Mouse (Mus musculus): ENCODE data around the gene Pfkm. TPM values are rescaled to one million over a fixed set of nuclear protein-coding genes. Genes with fewer than 3 reads are reported as not detected.

The Pfkm gene
- 47.5 and 77.4 TPM in 2 replicates for polyA plus RNA-seq (2015; fragmentation: Nextera tagmentation; extraction: Ambion mirVana)

- H3K9ac ChIP-seq, result peak within 1 kb of the TSS; percentile 82
- H3K27ac ChIP-seq, result peak within 1 kb of the TSS; percentile 95
- WGBS, result under 1% methylated on average over 30 of the region's 30 CpGs
- H3K36me3 ChIP-seq, result peaks cover 5% of the 10 kb centered on the region; the same call in 1 of the 2 replicates
- no peaks in the 10 kb centered on the region for H3K27me3 ChIP-seq
- H3K4me3 ChIP-seq, result peak within 1 kb of the TSS; percentile 85
- H3K4me2 ChIP-seq, result peak within 1 kb of the TSS; percentile 63
- H3K4me1 ChIP-seq, result peaks cover 13% of the 10 kb centered on the region
- no peaks in the 10 kb centered on the region for H3K9me3 ChIP-seq
- peak; percentile 21; the same call in 1 of the 2 replicates for ATAC-seq (ENCODE audit: insufficient number of reproducible peaks, low FRiP score, low TSS enrichment, low read depth)
These were observed at the start of gene Pfkm for GRCm38 (mm10) chr15:98092372-98093120. Gene Pfkm (plus strand): TSS chr15:98092589.

DNA sequence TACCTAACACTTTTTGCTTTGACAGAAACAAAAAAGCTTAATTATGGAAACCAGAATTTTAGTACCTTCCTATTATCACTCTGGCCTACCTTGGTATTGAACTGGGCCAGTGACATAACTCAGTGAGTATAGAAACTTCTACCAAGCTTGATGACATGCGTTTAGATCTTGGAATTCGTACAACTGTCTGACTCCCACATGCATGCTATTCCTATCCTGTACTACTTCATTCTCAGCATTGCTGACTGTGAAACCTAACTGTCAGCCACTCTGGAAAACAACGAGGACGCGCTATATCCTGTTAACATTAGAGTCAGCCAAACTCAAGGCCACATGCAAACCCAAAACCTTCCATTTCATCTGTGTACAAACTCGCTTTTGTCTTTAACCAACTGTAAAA lies 48.4 kb upstream of the Pfkm start:
- H3K4me3 ChIP-seq, result no peak overlapping the region
- no peak overlapping the region for H3K4me2 ChIP-seq
- no peaks in the 10 kb centered on the region for H3K4me1 ChIP-seq
- no peak overlapping the region for H3K27ac ChIP-seq
- 94% methylated on average over 6 of the region's 6 CpGs for WGBS
- H3K27me3 ChIP-seq, result no peaks in the 10 kb centered on the region
- no peak for ATAC-seq (ENCODE audit: insufficient number of reproducible peaks, low FRiP score, low TSS enrichment, low read depth)
- no peaks in the 10 kb centered on the region for H3K9me3 ChIP-seq
- peaks cover 94% of the 10 kb centered on the region for H3K36me3 ChIP-seq
- no peak overlapping the region for H3K9ac ChIP-seq

- Histone ChIP-seq H3K4me2 (no peak overlapping the region), H3K27ac (no peak overlapping the region), H3K4me1 (no peaks in the 10 kb centered on the region), H3K9me3 (no peaks in the 10 kb centered on the region), H3K27me3 (no peaks in the 10 kb centered on the region), H3K36me3 (peaks cover 94% of the 10 kb centered on the region), H3K9ac (no peak overlapping the region), H3K4me3 (no peak overlapping the region)
- WGBS, result 92% methylated on average over 5 of the region's 5 CpGs
- ATAC-seq (ENCODE audit: insufficient number of reproducible peaks, low FRiP score, low TSS enrichment, low read depth), result no peak
These were observed 48.0 kb upstream of the Pfkm start for GRCm38 (mm10) chr15:98044387-98044786.

DNA sequence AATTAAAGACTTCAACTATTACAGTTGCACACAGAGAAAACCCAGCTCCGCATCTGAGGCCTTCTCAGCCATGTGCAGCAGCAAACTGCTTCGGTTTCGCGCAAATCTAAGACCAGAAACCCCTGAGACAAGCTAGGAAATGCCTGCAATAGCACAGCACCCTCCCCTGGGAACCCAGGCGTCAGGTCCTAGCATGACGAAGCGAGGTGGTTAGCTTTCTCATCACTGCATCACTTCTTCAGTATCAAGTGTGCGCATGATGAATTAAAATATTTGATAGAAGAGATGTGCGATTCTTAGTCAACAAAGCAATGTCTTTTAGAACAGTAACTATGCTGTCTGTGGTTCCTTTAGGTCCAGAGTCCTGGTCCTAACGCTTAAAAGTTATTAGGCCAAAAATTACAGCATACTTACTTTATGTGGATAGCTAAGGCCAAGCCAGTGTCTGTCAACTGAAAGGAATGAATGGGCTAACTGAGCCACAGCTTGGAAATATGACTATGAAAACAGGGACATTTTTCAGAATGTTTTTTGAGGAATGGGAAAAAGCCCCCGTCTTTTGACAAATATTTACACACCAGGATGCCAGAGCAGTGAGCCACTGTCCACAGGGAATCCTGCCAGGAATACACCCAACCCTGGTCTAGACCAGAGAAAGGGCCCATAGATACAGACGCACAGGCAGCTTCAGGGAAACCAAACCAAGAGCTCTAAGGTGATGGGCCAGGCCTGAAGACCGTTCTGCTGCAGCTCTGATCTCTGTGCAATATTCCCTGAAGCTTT lies 43.3 kb upstream of the Pfkm start:
- Histone ChIP-seq H3K36me3 (peaks cover 85% of the 10 kb centered on the region), H3K9me3 (no peaks in the 10 kb centered on the region), H3K9ac (no peak overlapping the region), H3K4me3 (no peak overlapping the region), H3K27me3 (no peaks in the 10 kb centered on the region), H3K27ac (peak overlapping the region; percentile 64), H3K4me2 (no peak overlapping the region), H3K4me1 (no peaks in the 10 kb centered on the region)
- 80% methylated on average over 13 of the region's 13 CpGs for WGBS
- no peak for ATAC-seq (ENCODE audit: insufficient number of reproducible peaks, low FRiP score, low TSS enrichment, low read depth)

DNA sequence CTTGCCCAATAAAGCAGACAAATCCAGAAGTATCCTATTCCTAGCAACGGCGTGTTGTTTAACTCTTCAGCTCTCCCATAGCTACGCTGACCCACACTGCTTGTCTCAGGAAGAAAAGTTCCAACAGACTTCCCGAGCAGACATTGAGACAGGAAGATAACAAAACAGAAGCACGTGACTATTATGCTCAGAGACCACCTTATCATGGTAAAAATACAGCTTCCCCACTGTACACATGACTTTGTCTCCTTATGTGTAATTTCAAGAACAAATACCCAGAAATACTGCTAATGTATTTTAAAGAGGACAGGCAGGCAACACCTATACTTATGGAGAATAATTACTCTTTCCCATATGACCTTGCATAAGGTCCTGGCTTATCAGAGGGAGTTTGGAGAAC lies 40.7 kb upstream of the Pfkm start:
- H3K27ac ChIP-seq, result no peak overlapping the region
- H3K9me3 ChIP-seq, result no peaks in the 10 kb centered on the region
- ATAC-seq (ENCODE audit: insufficient number of reproducible peaks, low FRiP score, low TSS enrichment, low read depth), result no peak
- H3K4me3 ChIP-seq, result no peak overlapping the region
- H3K9ac ChIP-seq, result no peak overlapping the region
- no peak overlapping the region for H3K4me2 ChIP-seq
- H3K4me1 ChIP-seq, result no peaks in the 10 kb centered on the region
- no peaks in the 10 kb centered on the region for H3K27me3 ChIP-seq
- 91% methylated on average over 5 of the region's 5 CpGs for WGBS
- H3K36me3 ChIP-seq, result peaks cover 70% of the 10 kb centered on the region

DNA sequence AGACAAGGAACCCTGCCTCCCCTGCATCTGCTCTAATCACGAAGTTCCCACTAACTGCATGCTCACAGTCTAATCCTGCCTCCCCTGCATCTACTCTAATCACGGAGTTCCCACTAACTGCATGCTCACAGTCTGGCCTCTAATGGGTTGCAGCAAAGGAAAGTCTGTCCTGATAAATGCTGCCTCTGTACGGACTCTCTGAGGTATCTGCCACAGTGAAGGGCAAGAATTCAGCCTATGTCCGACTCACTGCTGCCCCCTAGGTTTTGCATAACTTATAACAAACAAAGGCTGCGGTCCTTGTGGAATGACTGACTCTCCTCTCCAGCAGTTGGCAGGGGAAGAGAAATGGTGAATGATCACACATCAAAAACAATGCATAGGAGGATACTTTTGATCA lies 37.1 kb upstream of the Pfkm start:
- Histone ChIP-seq H3K36me3 (peaks cover 63% of the 10 kb centered on the region), H3K27me3 (no peaks in the 10 kb centered on the region), H3K4me1 (no peaks in the 10 kb centered on the region), H3K9me3 (no peaks in the 10 kb centered on the region), H3K4me2 (no peak overlapping the region), H3K4me3 (no peak overlapping the region), H3K9ac (no peak overlapping the region), H3K27ac (no peak overlapping the region; the same call in 1 of the 2 replicates)
- ATAC-seq (ENCODE audit: insufficient number of reproducible peaks, low FRiP score, low TSS enrichment, low read depth), result no peak
- 33% methylated on average over 5 of the region's 5 CpGs for WGBS

DNA sequence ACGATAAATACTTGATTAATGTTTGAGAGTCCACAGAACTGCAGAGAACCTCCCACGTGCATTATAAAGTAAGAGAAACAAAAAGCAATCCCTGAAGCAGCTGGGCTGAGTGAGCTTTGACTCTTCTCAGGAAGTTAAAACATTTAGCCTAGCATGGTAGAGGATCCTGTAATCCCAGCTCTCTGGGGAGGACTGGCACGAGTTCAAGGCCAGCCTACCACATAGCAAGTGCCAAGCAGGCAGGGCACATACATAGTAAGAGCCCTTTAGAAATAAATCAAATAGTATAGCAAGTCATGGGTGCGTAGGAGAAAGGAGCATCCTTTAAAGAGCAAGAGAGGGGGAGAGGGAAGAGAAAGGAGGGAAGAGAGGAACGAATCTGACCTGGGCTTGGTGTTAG lies 26.5 kb upstream of the Pfkm start:
- Histone ChIP-seq H3K9me3 (no peaks in the 10 kb centered on the region), H3K27me3 (no peaks in the 10 kb centered on the region), H3K36me3 (peaks cover 83% of the 10 kb centered on the region), H3K4me3 (no peak overlapping the region), H3K4me2 (no peak overlapping the region), H3K9ac (no peak overlapping the region), H3K27ac (no peak overlapping the region), H3K4me1 (no peaks in the 10 kb centered on the region)
- no peak for ATAC-seq (ENCODE audit: insufficient number of reproducible peaks, low FRiP score, low TSS enrichment, low read depth)
- 88% methylated on average over 5 of the region's 5 CpGs for WGBS

GRCm38 (mm10) chr15:98066602-98067001 lies 25.8 kb upstream of the Pfkm start:
- Histone ChIP-seq H3K27ac (no peak overlapping the region), H3K27me3 (no peaks in the 10 kb centered on the region), H3K4me3 (no peak overlapping the region), H3K9ac (no peak overlapping the region), H3K9me3 (no peaks in the 10 kb centered on the region), H3K4me2 (no peak overlapping the region), H3K36me3 (peaks cover 78% of the 10 kb centered on the region), H3K4me1 (no peaks in the 10 kb centered on the region)
- no peak for ATAC-seq (ENCODE audit: insufficient number of reproducible peaks, low FRiP score, low TSS enrichment, low read depth)
- 96% methylated on average over 12 of the region's 12 CpGs for WGBS

DNA sequence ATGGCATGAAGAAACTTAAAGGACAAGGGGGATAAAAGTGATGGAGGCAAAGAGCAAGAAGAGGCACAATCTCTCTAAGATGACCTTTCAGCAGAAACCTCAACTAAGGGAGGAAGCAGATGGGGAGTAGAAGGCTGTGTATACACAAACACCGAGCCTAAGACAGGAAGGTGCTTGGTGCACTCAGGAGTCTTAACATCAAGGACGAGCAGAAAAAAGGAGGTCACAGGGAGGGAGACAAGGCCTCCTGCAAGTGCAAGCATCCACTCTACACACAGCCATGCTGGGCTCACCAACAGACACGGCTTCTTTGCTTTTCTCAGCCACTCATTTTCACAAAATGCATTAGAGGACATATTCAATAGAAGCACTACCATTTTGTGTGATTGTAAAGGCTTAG lies 24.9 kb upstream of the Pfkm start:
- Histone ChIP-seq H3K4me2 (no peak overlapping the region), H3K36me3 (peaks cover 78% of the 10 kb centered on the region), H3K27me3 (no peaks in the 10 kb centered on the region), H3K9me3 (no peaks in the 10 kb centered on the region), H3K4me3 (no peak overlapping the region), H3K27ac (no peak overlapping the region), H3K9ac (no peak overlapping the region), H3K4me1 (no peaks in the 10 kb centered on the region)
- ATAC-seq (ENCODE audit: insufficient number of reproducible peaks, low FRiP score, low TSS enrichment, low read depth), result no peak
- 61% methylated on average over 3 of the region's 3 CpGs for WGBS

DNA sequence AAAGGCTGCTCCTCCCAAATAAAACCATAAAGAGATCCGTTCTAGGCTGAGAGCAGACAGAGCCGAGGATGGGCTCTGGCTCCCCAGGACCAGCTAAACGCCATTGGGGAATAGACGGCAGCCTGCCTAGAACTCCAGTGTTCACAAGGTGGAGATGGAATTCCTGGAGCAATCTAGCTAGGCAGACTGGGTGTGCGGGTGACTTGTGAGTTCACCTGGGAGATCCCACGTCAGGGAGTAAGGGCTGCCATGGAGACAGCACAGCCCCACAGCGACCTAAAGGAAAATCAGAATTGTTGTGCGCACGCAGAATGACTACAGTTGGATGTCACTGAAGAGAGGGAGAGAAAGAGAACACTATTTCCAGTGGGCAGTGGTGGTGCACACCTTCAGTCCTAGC lies 23.9 kb upstream of the Pfkm start:
- peaks cover 70% of the 10 kb centered on the region for H3K36me3 ChIP-seq
- 89% methylated on average over 9 of the region's 9 CpGs for WGBS
- H3K27me3 ChIP-seq, result no peaks in the 10 kb centered on the region
- no peak for ATAC-seq (ENCODE audit: insufficient number of reproducible peaks, low FRiP score, low TSS enrichment, low read depth)
- no peaks in the 10 kb centered on the region for H3K4me1 ChIP-seq
- no peaks in the 10 kb centered on the region for H3K9me3 ChIP-seq
- no peak overlapping the region for H3K4me2 ChIP-seq
- no peak overlapping the region for H3K9ac ChIP-seq
- no peak overlapping the region for H3K27ac ChIP-seq
- H3K4me3 ChIP-seq, result no peak overlapping the region

DNA sequence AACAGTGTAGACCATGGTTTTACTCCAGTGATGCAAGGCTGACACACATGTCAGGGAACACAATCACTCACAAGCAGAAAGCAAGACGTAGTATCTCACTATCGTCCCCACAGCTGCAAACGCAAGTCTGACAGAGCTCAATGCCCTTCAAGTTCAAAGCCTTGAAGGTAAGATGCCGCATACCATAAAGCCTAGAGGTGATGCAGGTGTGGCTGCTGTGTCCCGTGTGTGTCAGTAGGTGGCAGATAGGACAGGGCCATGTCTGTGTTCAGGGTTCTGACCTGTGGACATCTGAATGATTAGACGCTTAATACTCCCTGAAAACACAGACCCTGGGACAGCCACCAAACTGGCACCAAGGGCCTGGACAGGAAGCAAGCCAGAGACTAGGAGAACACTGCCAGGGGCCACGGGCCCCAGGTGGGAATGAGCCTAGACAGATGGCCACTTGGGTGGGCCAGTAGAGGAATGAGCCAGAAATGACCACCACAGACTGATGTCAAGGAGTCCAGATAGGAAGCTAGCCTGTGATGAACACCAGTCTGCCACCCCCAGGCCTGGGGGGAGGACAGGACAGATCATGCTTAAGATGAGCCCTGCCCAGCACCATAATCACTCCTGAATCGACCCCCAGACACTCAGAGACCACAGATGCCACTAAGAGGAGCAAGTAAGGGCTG lies 22.7 kb upstream of the Pfkm start:
- Histone ChIP-seq H3K9me3 (no peaks in the 10 kb centered on the region), H3K27me3 (no peaks in the 10 kb centered on the region), H3K4me2 (no peak overlapping the region), H3K27ac (no peak overlapping the region), H3K36me3 (peaks cover 65% of the 10 kb centered on the region), H3K4me3 (no peak overlapping the region), H3K4me1 (no peaks in the 10 kb centered on the region), H3K9ac (no peak overlapping the region)
- ATAC-seq (ENCODE audit: insufficient number of reproducible peaks, low FRiP score, low TSS enrichment, low read depth), result no peak
- WGBS, result 85% methylated on average over 8 of the region's 8 CpGs

GRCm38 (mm10) chr15:98070376-98070775 lies 22.0 kb upstream of the Pfkm start:
- WGBS, result 86% methylated on average over 3 of the region's 3 CpGs
- Histone ChIP-seq H3K4me2 (no peak overlapping the region), H3K9me3 (no peaks in the 10 kb centered on the region), H3K4me1 (no peaks in the 10 kb centered on the region), H3K36me3 (peaks cover 66% of the 10 kb centered on the region), H3K4me3 (no peak overlapping the region), H3K27me3 (no peaks in the 10 kb centered on the region), H3K9ac (no peak overlapping the region), H3K27ac (no peak overlapping the region)
- no peak for ATAC-seq (ENCODE audit: insufficient number of reproducible peaks, low FRiP score, low TSS enrichment, low read depth)
